Mouse (Mus musculus): Measurements from ENCODE around the gene Acin1. TPM values are rescaled to one million over a fixed set of nuclear protein-coding genes. Genes with fewer than 3 reads are reported as not detected.
A peak's percentile ranks its signal among the peaks of the same experiment; 100 is the strongest.

Gene Acin1
- polyA plus RNA-seq, 1 experiment = 207 TPM

DNA sequence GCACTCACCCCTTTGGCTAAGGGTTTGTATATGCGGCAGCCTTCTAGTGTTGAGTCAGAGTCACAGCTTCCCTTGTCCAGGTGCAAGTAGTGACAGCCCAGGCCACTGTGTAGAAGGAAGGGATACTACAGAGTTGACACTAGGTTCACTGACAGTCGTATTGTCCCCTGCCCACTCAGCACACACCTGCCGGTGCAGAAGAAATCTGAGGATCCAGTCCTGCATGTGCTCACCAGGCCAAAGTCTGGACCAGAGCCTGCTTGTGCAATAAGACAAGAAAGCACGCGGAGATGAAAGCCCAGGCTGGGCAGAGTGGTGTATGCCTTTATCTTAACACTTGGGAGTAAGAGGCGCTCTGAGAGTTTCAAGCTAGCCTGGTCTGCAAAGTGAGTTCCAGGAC, 8.3 kb upstream of the Acin1 start:
- Histone ChIP-seq H3K27me3 (ENCODE audit: control insufficient read depth, insufficient read depth, low read length) (no peaks in the 10 kb centered on the region), H3K4me1 (ENCODE audit: control insufficient read depth, insufficient read depth, low read length) (no peaks in the 10 kb centered on the region), H3K27ac (ENCODE audit: insufficient read depth, low read length) (no peak overlapping the region), H3K4me3 (replicated peaks; ENCODE audit: insufficient read depth, low read depth, low read length) (no peak overlapping the region)
- TF ChIP-seq CTCF (IDR thresholded peaks at IDR 0.05; ENCODE audit: borderline replicate concordance, insufficient read depth, low read depth, low read length) (no peak), POLR2A (IDR thresholded peaks at IDR 0.05; ENCODE audit: borderline replicate concordance, insufficient read depth, low read length) (no peak)
- WGBS = 84% methylated on average over 6 of the region's 6 CpGs
- DNase-seq = no peak

DNA sequence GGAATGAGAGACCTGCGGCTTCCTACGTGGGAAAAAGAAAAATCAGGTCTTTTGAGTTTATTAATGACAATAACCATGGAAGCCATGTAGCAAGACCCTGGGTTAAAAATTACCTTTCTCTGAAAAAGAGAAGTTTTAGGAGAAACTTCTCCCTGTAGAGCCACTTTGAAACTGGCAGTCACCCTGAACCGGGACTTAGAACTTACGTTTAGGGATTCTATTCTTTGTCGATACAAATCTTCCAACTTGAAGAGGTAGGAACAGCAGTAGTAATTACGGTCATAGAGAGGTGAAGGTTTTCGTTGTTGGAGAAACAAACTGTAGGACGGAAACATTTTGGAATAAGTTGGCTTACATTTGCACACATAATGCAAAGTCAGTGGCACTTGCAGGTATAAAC, 520 bp upstream of the Acin1 start:
- H3K4me1 ChIP-seq (ENCODE audit: control insufficient read depth, insufficient read depth, low read length) = peaks cover 5% of the 10 kb centered on the region; the same call in 1 of the 2 replicates
- H3K27me3 ChIP-seq (ENCODE audit: control insufficient read depth, insufficient read depth, low read length) = no peaks in the 10 kb centered on the region
- TF ChIP-seq CTCF (IDR thresholded peaks at IDR 0.05; ENCODE audit: borderline replicate concordance, insufficient read depth, low read depth, low read length) = no peak
- TF ChIP-seq POLR2A (IDR thresholded peaks at IDR 0.05; ENCODE audit: borderline replicate concordance, insufficient read depth, low read length) = no peak
- H3K27ac ChIP-seq (ENCODE audit: insufficient read depth, low read length) = no peak overlapping the region
- 2% methylated on average over 8 of the region's 8 CpGs for WGBS
- no peak for DNase-seq
- peak overlapping the region; percentile 59 for H3K4me3 ChIP-seq (replicated peaks; ENCODE audit: insufficient read depth, low read depth, low read length)

DNA sequence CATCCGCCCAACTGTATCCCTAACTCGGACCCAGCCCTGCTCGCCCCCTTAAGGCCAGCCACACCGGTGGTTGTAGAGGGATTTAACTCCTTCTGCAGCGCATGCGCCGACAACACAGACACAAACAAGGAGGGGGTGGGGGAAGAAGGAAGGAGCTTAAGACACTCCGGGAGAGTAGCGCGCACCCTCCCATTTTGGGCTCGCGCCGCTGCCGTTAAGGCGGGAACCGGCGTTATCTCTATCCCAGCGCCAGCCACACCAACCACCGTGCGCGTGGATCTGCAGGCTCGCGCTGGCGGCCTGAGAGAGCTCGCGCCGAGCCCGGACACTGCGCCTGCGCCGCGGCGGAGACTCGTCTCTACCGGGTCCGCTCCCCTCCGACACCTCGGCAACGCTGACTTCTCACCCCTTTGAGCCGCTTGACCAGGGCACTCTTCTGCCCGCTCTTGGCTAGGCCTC, 639 bp downstream of the Acin1 start, which contains the start of gene 1700123O20Rik:
TSS of gene 1700123O20Rik (plus strand) at position 154 of the 459 bp plus-strand sequence.
- Histone ChIP-seq H3K27ac (ENCODE audit: insufficient read depth, low read length) (peak within 1 kb of the TSS; percentile 90), H3K4me3 (replicated peaks; ENCODE audit: insufficient read depth, low read depth, low read length) (peak within 1 kb of the TSS; percentile 90), H3K4me1 (ENCODE audit: control insufficient read depth, insufficient read depth, low read length) (peaks cover 5% of the 10 kb centered on the region; the same call in 1 of the 2 replicates), H3K27me3 (ENCODE audit: control insufficient read depth, insufficient read depth, low read length) (no peaks in the 10 kb centered on the region)
- peak in 1 of 2 experiments; percentile 85 for DNase-seq
- TF ChIP-seq CTCF (IDR thresholded peaks at IDR 0.05; ENCODE audit: borderline replicate concordance, insufficient read depth, low read depth, low read length) (no peak), POLR2A (IDR thresholded peaks at IDR 0.05; ENCODE audit: borderline replicate concordance, insufficient read depth, low read length) (no peak)
- WGBS = under 1% methylated on average over 41 of the region's 41 CpGs

DNA sequence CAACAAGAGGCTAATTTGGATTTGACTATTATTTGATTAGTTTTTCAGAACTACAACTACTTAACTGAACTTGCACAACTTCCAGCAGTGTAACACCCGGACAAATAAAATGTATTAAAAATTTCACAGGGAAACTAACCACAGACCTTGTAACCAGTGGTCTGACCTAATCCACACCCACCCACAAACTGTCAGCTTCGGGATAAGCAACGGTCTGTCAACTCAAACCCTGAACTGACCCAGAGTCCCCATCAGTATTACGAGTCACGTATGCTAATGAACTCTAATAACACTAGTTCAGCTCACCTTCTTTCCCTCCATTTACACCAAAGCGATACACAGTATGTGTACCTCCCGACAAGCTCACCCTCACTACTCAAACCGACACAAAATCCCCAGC, 1.3 kb downstream of the Acin1 start:
- H3K4me1 ChIP-seq (ENCODE audit: control insufficient read depth, insufficient read depth, low read length) = peaks cover 5% of the 10 kb centered on the region; the same call in 1 of the 2 replicates
- H3K27me3 ChIP-seq (ENCODE audit: control insufficient read depth, insufficient read depth, low read length) = no peaks in the 10 kb centered on the region
- peak overlapping the region; percentile 90 for H3K4me3 ChIP-seq (replicated peaks; ENCODE audit: insufficient read depth, low read depth, low read length)
- TF ChIP-seq CTCF (IDR thresholded peaks at IDR 0.05; ENCODE audit: borderline replicate concordance, insufficient read depth, low read depth, low read length) (no peak), POLR2A (IDR thresholded peaks at IDR 0.05; ENCODE audit: borderline replicate concordance, insufficient read depth, low read length) (no peak)
- DNase-seq = no peak
- 6% methylated on average over 8 of the region's 8 CpGs for WGBS
- H3K27ac ChIP-seq (ENCODE audit: insufficient read depth, low read length) = no peak overlapping the region

DNA sequence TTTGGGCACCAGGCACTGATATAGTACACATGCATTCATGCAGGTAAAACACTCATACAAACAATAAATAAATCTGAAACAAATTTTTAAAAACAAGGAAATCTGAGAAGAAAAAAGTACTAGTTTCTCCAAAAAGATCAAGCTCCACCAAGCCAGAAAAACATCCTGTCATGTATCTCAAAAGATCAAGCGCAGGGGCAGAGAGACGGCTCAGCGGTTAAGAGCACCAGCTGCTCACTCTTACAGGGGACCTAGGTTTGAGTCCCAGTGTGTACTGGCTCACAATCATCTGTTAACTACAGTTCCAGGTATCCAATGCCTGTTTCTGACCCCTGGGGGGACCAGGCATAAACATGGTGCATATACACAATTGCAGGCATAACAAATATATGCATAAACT, 4.3 kb downstream of the Acin1 start:
- DNase-seq = no peak
- Histone ChIP-seq H3K4me1 (ENCODE audit: control insufficient read depth, insufficient read depth, low read length) (peaks cover 2% of the 10 kb centered on the region; the same call in 1 of the 2 replicates), H3K27me3 (ENCODE audit: control insufficient read depth, insufficient read depth, low read length) (no peaks in the 10 kb centered on the region), H3K4me3 (replicated peaks; ENCODE audit: insufficient read depth, low read depth, low read length) (no peak overlapping the region), H3K27ac (ENCODE audit: insufficient read depth, low read length) (no peak overlapping the region)
- no peak for TF ChIP-seq CTCF (IDR thresholded peaks at IDR 0.05; ENCODE audit: borderline replicate concordance, insufficient read depth, low read depth, low read length)
- TF ChIP-seq POLR2A (IDR thresholded peaks at IDR 0.05; ENCODE audit: borderline replicate concordance, insufficient read depth, low read length) = no peak
- WGBS = 30% methylated on average over 3 of the region's 3 CpGs

DNA sequence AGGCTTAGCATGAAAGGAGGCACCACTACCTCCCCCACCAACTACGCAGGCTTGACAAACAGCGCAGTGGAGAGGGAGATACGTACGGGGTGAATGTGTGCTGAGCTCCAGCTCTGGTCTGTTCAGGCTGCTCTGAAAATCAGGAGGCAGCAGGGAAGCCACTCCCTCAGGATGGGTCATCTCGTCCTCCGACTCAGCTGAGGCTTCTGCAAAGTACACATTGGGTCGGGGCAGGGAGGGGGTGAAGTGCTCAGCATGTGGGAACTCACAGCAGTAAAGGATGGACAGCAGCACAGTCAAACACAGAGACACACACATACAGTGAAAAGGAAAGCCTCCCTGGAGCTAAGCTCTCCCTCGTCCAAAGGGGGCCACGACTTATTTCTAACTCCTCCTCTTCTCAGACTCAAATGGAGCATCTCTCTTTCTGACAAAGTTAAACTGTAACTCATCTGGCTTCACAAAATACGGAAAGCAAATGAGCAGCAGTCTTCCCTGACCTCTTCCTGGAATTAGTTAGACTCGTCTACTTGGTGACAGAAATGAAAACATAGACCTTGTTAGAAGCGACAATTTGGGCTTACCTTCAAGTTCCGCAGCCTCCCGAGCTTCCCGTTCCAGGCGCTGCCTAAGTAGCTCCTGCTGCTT, 8.0 kb downstream of the Acin1 start:
- TF ChIP-seq POLR2A (IDR thresholded peaks at IDR 0.05; ENCODE audit: borderline replicate concordance, insufficient read depth, low read length) = no peak
- no peak for TF ChIP-seq CTCF (IDR thresholded peaks at IDR 0.05; ENCODE audit: borderline replicate concordance, insufficient read depth, low read depth, low read length)
- Histone ChIP-seq H3K4me1 (ENCODE audit: control insufficient read depth, insufficient read depth, low read length) (peaks cover 8% of the 10 kb centered on the region; the same call in 1 of the 2 replicates), H3K27me3 (ENCODE audit: control insufficient read depth, insufficient read depth, low read length) (no peaks in the 10 kb centered on the region), H3K27ac (ENCODE audit: insufficient read depth, low read length) (no peak overlapping the region), H3K4me3 (replicated peaks; ENCODE audit: insufficient read depth, low read depth, low read length) (no peak overlapping the region)
- WGBS = 82% methylated on average over 16 of the region's 16 CpGs
- DNase-seq = no peak

DNA sequence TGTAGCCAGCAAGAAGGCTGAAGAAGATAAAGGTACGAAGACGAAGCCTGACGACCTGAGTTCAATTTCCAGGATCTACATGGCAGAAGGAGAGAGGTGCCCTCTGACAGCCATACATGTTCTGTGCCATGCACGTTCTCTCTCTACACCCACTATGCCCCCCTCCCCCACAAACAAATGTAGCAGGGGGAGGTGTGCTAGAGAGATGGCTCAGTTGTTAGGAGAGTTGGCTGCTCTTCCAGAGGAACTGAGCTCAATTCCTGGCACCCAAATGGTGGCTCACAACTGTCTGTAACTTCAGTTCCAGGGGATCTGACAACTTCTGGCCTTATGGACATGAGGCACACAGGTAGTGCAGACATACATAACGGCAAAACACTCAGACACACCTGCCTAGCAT, 10.4 kb downstream of the Acin1 start:
- TF ChIP-seq CTCF (IDR thresholded peaks at IDR 0.05; ENCODE audit: borderline replicate concordance, insufficient read depth, low read depth, low read length) (no peak), POLR2A (IDR thresholded peaks at IDR 0.05; ENCODE audit: borderline replicate concordance, insufficient read depth, low read length) (no peak)
- WGBS = 78% methylated on average over 5 of the region's 5 CpGs
- H3K27ac ChIP-seq (ENCODE audit: insufficient read depth, low read length) = 0 out of 2 replicates have a peak overlapping the region, but pooled peaks have one; percentile 20
- H3K4me3 ChIP-seq (replicated peaks; ENCODE audit: insufficient read depth, low read depth, low read length) = no peak overlapping the region
- H3K4me1 ChIP-seq (ENCODE audit: control insufficient read depth, insufficient read depth, low read length) = peaks cover 6% of the 10 kb centered on the region; the same call in 1 of the 2 replicates
- H3K27me3 ChIP-seq (ENCODE audit: control insufficient read depth, insufficient read depth, low read length) = no peaks in the 10 kb centered on the region
- no peak for DNase-seq

DNA sequence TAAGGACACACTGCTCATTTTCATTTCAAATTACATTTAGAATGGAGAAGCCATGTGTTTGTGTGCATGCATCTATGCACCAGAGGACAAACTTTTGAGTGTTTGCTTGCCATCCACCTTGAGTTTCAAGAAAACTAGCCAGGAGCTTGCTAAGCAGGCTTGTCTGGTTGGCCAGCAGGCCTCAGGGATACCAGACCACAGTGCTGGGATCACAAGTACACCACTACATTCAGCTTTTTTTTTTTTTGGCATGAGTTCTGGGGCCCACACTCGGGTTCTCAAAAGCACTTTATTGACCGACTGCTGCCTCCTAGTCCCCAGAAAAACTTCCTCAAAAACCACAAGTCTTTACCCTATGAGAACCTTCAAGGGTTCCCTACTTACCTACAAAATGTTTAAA, 12.4 kb downstream of the Acin1 start:
- Histone ChIP-seq H3K27ac (ENCODE audit: insufficient read depth, low read length) (no peak overlapping the region), H3K4me3 (replicated peaks; ENCODE audit: insufficient read depth, low read depth, low read length) (no peak overlapping the region), H3K4me1 (ENCODE audit: control insufficient read depth, insufficient read depth, low read length) (peaks cover 6% of the 10 kb centered on the region; the same call in 1 of the 2 replicates), H3K27me3 (ENCODE audit: control insufficient read depth, insufficient read depth, low read length) (no peaks in the 10 kb centered on the region)
- WGBS = 39% methylated on average over 2 of the region's 2 CpGs
- no peak for DNase-seq
- no peak for TF ChIP-seq POLR2A (IDR thresholded peaks at IDR 0.05; ENCODE audit: borderline replicate concordance, insufficient read depth, low read length)
- TF ChIP-seq CTCF (IDR thresholded peaks at IDR 0.05; ENCODE audit: borderline replicate concordance, insufficient read depth, low read depth, low read length) = no peak
